ENCODE assay signal across 9 mouse cellular contexts in genomic region chr15:80582581-80583495, GRCm38 (mm10). TPM values are rescaled to one million over a fixed set of nuclear protein-coding genes. Genes with fewer than 3 reads are reported as not detected.
DNase-seq lines count a peak whose midpoint lies in the region; ATAC-seq and TF ChIP-seq lines count a peak whose summit lies in the region.
"Had no signal": no experiment of that assay in that cellular context is flagged by ENCODE, and none has a peak within 500 bp of the region (broad histone marks: within the 10 kb centered on the region; RNA-seq: fewer than 3 reads in every experiment).

No protein-coding gene starts in this region.

- 70% methylated on average over 20 of the region's 20 CpGs for WGBS in embryonic facial prominence, embryonic 14.5 days
- 80% methylated on average over 20 of the region's 20 CpGs for WGBS in embryonic facial prominence, embryonic 10.5 days
- 24% methylated on average over 20 of the region's 20 CpGs for WGBS in liver, embryonic 16.5 days (ENCODE audit: insufficient replicate concordance)
- 81% methylated on average over 20 of the region's 20 CpGs for WGBS in forebrain, embryonic 12.5 days

- H3K27me3 ChIP-seq in embryonic facial prominence, embryonic 14.5 days (replicated peaks; ENCODE audit: control insufficient read depth, insufficient read depth, low read length): peaks cover 12% of the 10 kb centered on the region; the same call in 1 of the 2 replicates
- H3K27me3 ChIP-seq in embryonic facial prominence, embryonic 10.5 days (replicated peaks; ENCODE audit: low read depth, poor library complexity, severe bottlenecking): peaks cover 32% of the 10 kb centered on the region
- H3K27me3 ChIP-seq in liver, embryonic 16.5 days (ENCODE audit: control insufficient read depth, insufficient read depth, low read depth, low read length): peaks cover 3% of the 10 kb centered on the region
- no peaks in the 10 kb centered on the region for H3K27me3 ChIP-seq in forebrain, embryonic 12.5 days

- no peak overlapping the region for H3K4me3 ChIP-seq in embryonic facial prominence, embryonic 14.5 days (ENCODE audit: low read depth, low read length)
- H3K4me3 ChIP-seq in embryonic facial prominence, embryonic 10.5 days: no peak overlapping the region
- H3K4me3 ChIP-seq in bone marrow macrophage, adult 2 months (ENCODE audit: insufficient read depth, low read length): peak overlapping the region; percentile 46
- no peak overlapping the region for H3K4me3 ChIP-seq in liver, embryonic 16.5 days (ENCODE audit: low read depth, low read length)
- H3K4me3 ChIP-seq in forebrain, embryonic 12.5 days (replicated peaks): no peak overlapping the region

- H3K36me3 ChIP-seq in embryonic facial prominence, embryonic 14.5 days (ENCODE audit: control insufficient read depth, insufficient read depth, low read length): no peaks in the 10 kb centered on the region
- H3K36me3 ChIP-seq in embryonic facial prominence, embryonic 10.5 days (replicated peaks): no peaks in the 10 kb centered on the region
- no peaks in the 10 kb centered on the region for H3K36me3 ChIP-seq in liver, embryonic 16.5 days (ENCODE audit: control insufficient read depth, insufficient read depth)
- H3K36me3 ChIP-seq in forebrain, embryonic 12.5 days (replicated peaks): no peaks in the 10 kb centered on the region

- ATAC-seq in embryonic facial prominence, embryonic 14.5 days (ENCODE audit: low read depth): no peak
- peak; percentile 60; the same call in 1 of the 2 replicates for ATAC-seq in liver, embryonic 16.5 days (ENCODE audit: low read depth)
- ATAC-seq in forebrain, embryonic 12.5 days (ENCODE audit: low FRiP score): no peak

- no peaks in the 10 kb centered on the region for H3K9me3 ChIP-seq in embryonic facial prominence, embryonic 14.5 days (ENCODE audit: control insufficient read depth, low read length)
- no peaks in the 10 kb centered on the region for H3K9me3 ChIP-seq in embryonic facial prominence, embryonic 10.5 days
- no peaks in the 10 kb centered on the region for H3K9me3 ChIP-seq in liver, embryonic 16.5 days (replicated peaks; ENCODE audit: control insufficient read depth, low read length)
- H3K9me3 ChIP-seq in forebrain, embryonic 12.5 days: no peaks in the 10 kb centered on the region

- no peak overlapping the region for H3K4me2 ChIP-seq in embryonic facial prominence, embryonic 14.5 days (ENCODE audit: low read depth, low read length)
- H3K4me2 ChIP-seq in liver, embryonic 16.5 days (ENCODE audit: low read depth, low read length): 0 out of 2 replicates have a peak overlapping the region, but pooled peaks have one; percentile 8
- H3K4me2 ChIP-seq in forebrain, embryonic 12.5 days: no peak overlapping the region

- no peak for TF ChIP-seq POLR2A in bone marrow macrophage, adult 2 months (IDR thresholded peaks at IDR 0.05; ENCODE audit: borderline replicate concordance, low read depth, low read length)

- DNase-seq in embryonic facial prominence, embryonic 14.5 days (ENCODE audit: low spot score): peak; percentile 20
- no peak for DNase-seq in embryonic facial prominence, embryonic 10.5 days (ENCODE audit: low spot score)
- peak; percentile 65 for DNase-seq in 3T3-L1 (ENCODE audit: low read depth, low spot score)
- no peak for DNase-seq in thymus, postnatal 14 days
- DNase-seq in left cerebral cortex, postnatal 36 days (ENCODE audit: low spot score in 2 of 2): no peak
- DNase-seq: cerebellum, adult 11-12 months had no signal

- no peak overlapping the region for H3K27ac ChIP-seq in embryonic facial prominence, embryonic 14.5 days (replicated peaks; ENCODE audit: low read depth, low read length)
- no peak overlapping the region for H3K27ac ChIP-seq in embryonic facial prominence, embryonic 10.5 days (replicated peaks)
- H3K27ac ChIP-seq in bone marrow macrophage, adult 2 months (ENCODE audit: insufficient read depth, low read depth, low read length): peak overlapping the region; percentile 50
- H3K27ac ChIP-seq in liver, embryonic 16.5 days (ENCODE audit: low read length): no peak overlapping the region
- H3K27ac ChIP-seq in forebrain, embryonic 12.5 days: no peak overlapping the region

- no peak for TF ChIP-seq CTCF in bone marrow macrophage, adult 2 months (IDR thresholded peaks at IDR 0.05; ENCODE audit: low read depth, low read length)

- intact Hi-C loops in left cerebral cortex, postnatal 36 days (cut with DNase I): no loop called here

- no peak overlapping the region for H3K9ac ChIP-seq in embryonic facial prominence, embryonic 14.5 days (ENCODE audit: low read depth, low read length)
- no peak overlapping the region for H3K9ac ChIP-seq in liver, embryonic 16.5 days (ENCODE audit: low read depth, low read length)
- no peak overlapping the region for H3K9ac ChIP-seq in forebrain, embryonic 12.5 days

- H3K4me1 ChIP-seq in embryonic facial prominence, embryonic 14.5 days (ENCODE audit: control insufficient read depth, insufficient read depth, low read length): no peaks in the 10 kb centered on the region
- H3K4me1 ChIP-seq in embryonic facial prominence, embryonic 10.5 days: peaks cover 14% of the 10 kb centered on the region
- H3K4me1 ChIP-seq in bone marrow macrophage, adult 2 months (ENCODE audit: control insufficient read depth, insufficient read depth, low read length): peaks cover 10% of the 10 kb centered on the region
- H3K4me1 ChIP-seq in liver, embryonic 16.5 days (ENCODE audit: control insufficient read depth, low read depth, low read length): peaks cover 7% of the 10 kb centered on the region
- H3K4me1 ChIP-seq in forebrain, embryonic 12.5 days: peaks cover 12% of the 10 kb centered on the region

RNA-seq across cellular contexts. Expression of gene Grap2, which starts 10.4 kb away (rescaled TPM):
- polyA plus RNA-seq in embryonic facial prominence, embryonic 14.5 days (2014; fragmentation: Nextera tagmentation; extraction: Ambion mirVana): 0.97 and 1.7 TPM in 2 replicates
- polyA plus RNA-seq in embryonic facial prominence, embryonic 10.5 days (2016; fragmentation: Nextera tagmentation; extraction: Ambion mirVana): 0.72 and 1.0 TPM in 2 replicates
- polyA plus RNA-seq in bone marrow macrophage, adult 2 months (2012; ENCODE audit: insufficient read depth, insufficient read length, missing spikeins): 1.9 and 2.0 TPM in 2 replicates
- 12.7 and 14.0 TPM in 2 replicates for polyA plus RNA-seq in liver, embryonic 16.5 days (2015; fragmentation: Nextera tagmentation; extraction: Ambion mirVana)
- 1.8 and 2.8 TPM in 2 replicates for polyA plus RNA-seq in forebrain, embryonic 12.5 days (2016; fragmentation: Nextera tagmentation; extraction: Ambion mirVana)
- under 1 TPM; 0.35 to 0.50 TPM for total RNA-seq in left cerebral cortex, postnatal 36 days (2021)

RNA-seq across cellular contexts. Expression of gene Enthd1, which starts 17.9 kb away (rescaled TPM):
- 0.10 TPM in 1 of 2 replicates, not detected in the other for polyA plus RNA-seq in embryonic facial prominence, embryonic 14.5 days (2014; fragmentation: Nextera tagmentation; extraction: Ambion mirVana)
- polyA plus RNA-seq in embryonic facial prominence, embryonic 10.5 days (2016; fragmentation: Nextera tagmentation; extraction: Ambion mirVana): not detected in 2 replicates
- polyA plus RNA-seq in bone marrow macrophage, adult 2 months (2012; ENCODE audit: insufficient read depth, insufficient read length, missing spikeins): not detected in 2 replicates
- polyA plus RNA-seq in liver, embryonic 16.5 days (2015; fragmentation: Nextera tagmentation; extraction: Ambion mirVana): not detected in 2 replicates
- polyA plus RNA-seq in forebrain, embryonic 12.5 days (2016; fragmentation: Nextera tagmentation; extraction: Ambion mirVana): not detected in 2 replicates
- not detected for total RNA-seq in left cerebral cortex, postnatal 36 days (2021)

Comparison
In these comparisons a context has a peak if more than half of its experiments do, and no peak if none do; other contexts are left out.
1. DNase-seq: peak in embryonic facial prominence, embryonic 14.5 days (single experiment) and 3T3-L1 (single experiment); none in embryonic facial prominence, embryonic 10.5 days (single experiment), thymus, postnatal 14 days (single experiment) and left cerebral cortex, postnatal 36 days (0 of 2).